In the genomic region with DNA sequence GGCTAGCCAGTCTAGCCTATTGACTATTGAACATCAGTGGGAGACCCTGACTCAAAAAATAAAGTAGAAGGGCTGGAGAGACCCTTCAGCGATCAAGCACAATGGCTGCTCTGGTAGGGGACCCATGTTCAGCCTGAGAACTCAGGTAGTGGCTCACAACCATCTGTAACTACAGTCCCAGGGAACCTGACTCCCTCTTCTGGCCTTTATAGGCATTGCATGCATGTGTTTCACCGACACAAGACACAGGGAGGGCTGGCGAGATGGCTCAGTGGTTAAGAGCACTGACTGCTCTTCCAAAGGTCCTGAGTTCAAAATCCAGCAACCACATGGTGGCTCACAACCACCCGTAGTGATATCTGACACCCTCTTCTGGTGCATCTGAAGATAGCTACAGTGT, we compare ENCODE assay signal across 8 mouse cellular contexts. TPM values are rescaled to one million over a fixed set of nuclear protein-coding genes. Genes with fewer than 3 reads are reported as not detected.
DNase-seq lines count a peak whose midpoint lies in the region; ATAC-seq and TF ChIP-seq lines count a peak whose summit lies in the region.
"Had no signal": no experiment of that assay in that cellular context is flagged by ENCODE, and none has a peak within 500 bp of the region (broad histone marks: within the 10 kb centered on the region; RNA-seq: fewer than 3 reads in every experiment).

No protein-coding gene starts in this region.

- H3K79me2 ChIP-seq in MEL (ENCODE audit: control insufficient read depth, insufficient read depth, low read length, poor library complexity), result no peaks in the 10 kb centered on the region

- ATAC-seq in megakaryocyte-erythroid progenitor cell, adult 5-6 weeks (replicated peaks; ENCODE audit: low FRiP score, low TSS enrichment, poor library complexity, severe bottlenecking), result peak; percentile 86; the same call in 1 of the 2 replicates
- ATAC-seq in monocyte, adult 5-6 weeks (replicated peaks; ENCODE audit: insufficient number of reproducible peaks, low FRiP score, low TSS enrichment, poor library complexity, severe bottlenecking), result no peak

- H3K4me3 ChIP-seq in MEL (ENCODE audit: control insufficient read depth in 1 of 2, insufficient read depth in 1 of 2, low read depth in 2 of 2, low read length in 2 of 2), result no peak overlapping the region
- no peak overlapping the region for H3K4me3 ChIP-seq in embryonic facial prominence, embryonic 10.5 days
- H3K4me3 ChIP-seq: lung, embryonic 15.5 days had no signal

- no peak for TF ChIP-seq EP300 in MEL (IDR thresholded peaks at IDR 0.05; ENCODE audit: low read depth in 1 of 2, low read length in 2 of 2)

- no peaks in the 10 kb centered on the region for H3K9me3 ChIP-seq in MEL (replicated peaks; ENCODE audit: insufficient read depth, low read length)
- H3K9me3 ChIP-seq in embryonic facial prominence, embryonic 10.5 days, result no peaks in the 10 kb centered on the region
- H3K9me3 ChIP-seq: lung, embryonic 15.5 days had no signal

- TF ChIP-seq POLR2A in MEL (IDR thresholded peaks at IDR 0.05; ENCODE audit: control insufficient read depth in 1 of 2, insufficient read depth in 1 of 2, low read depth in 1 of 2, low read length in 2 of 2, poor library complexity in 1 of 2), result no peak

- DNase-seq in kidney, adult 18-20 months, result peak; percentile 29
- no peak for DNase-seq in kidney, adult 11 months
- peak; percentile 75 for DNase-seq in CD4-positive helper T cell, adult 2 months (ENCODE audit: low read depth, low spot score)
- peak; percentile 58 for DNase-seq in MEL (ENCODE audit: low read depth, low spot score)
- peak; percentile 46 for DNase-seq in embryonic facial prominence, embryonic 10.5 days (ENCODE audit: low spot score)

- 32% methylated on average over 4 of the region's 4 CpGs for WGBS in embryonic facial prominence, embryonic 10.5 days

- H3K36me3 ChIP-seq in MEL (ENCODE audit: control insufficient read depth in 1 of 2, insufficient read depth in 2 of 2, low read length in 2 of 2), result no peaks in the 10 kb centered on the region
- no peaks in the 10 kb centered on the region for H3K36me3 ChIP-seq in embryonic facial prominence, embryonic 10.5 days (replicated peaks)
- H3K36me3 ChIP-seq: lung, embryonic 15.5 days had no signal

- TF ChIP-seq RAD21 in MEL (IDR thresholded peaks at IDR 0.05; ENCODE audit: low read depth, low read length), result peak; percentile 33

- no peaks in the 10 kb centered on the region for H3K27me3 ChIP-seq in MEL (ENCODE audit: control insufficient read depth in 1 of 2, insufficient read depth in 2 of 2, low read length in 2 of 2)
- H3K27me3 ChIP-seq in embryonic facial prominence, embryonic 10.5 days (replicated peaks; ENCODE audit: low read depth, poor library complexity, severe bottlenecking), result no peaks in the 10 kb centered on the region
- H3K27me3 ChIP-seq: lung, embryonic 15.5 days had no signal

- no peaks in the 10 kb centered on the region for H3K4me1 ChIP-seq in MEL (ENCODE audit: control insufficient read depth in 1 of 2, insufficient read depth in 2 of 2, low read length in 2 of 2)
- H3K4me1 ChIP-seq in embryonic facial prominence, embryonic 10.5 days, result no peaks in the 10 kb centered on the region
- H3K4me1 ChIP-seq: lung, embryonic 15.5 days had no signal

- no peak overlapping the region for H3K27ac ChIP-seq in MEL (ENCODE audit: control insufficient read depth, low read depth, low read length)
- no peak overlapping the region for H3K27ac ChIP-seq in embryonic facial prominence, embryonic 10.5 days (replicated peaks)
- H3K27ac ChIP-seq: lung, embryonic 15.5 days had no signal

- peak; percentile 57 to 69 (median 63) for TF ChIP-seq CTCF in MEL (IDR thresholded peaks at IDR 0.05 in 2 of 3, conservative IDR thresholded peaks at IDR 0.05 in 1 of 3; ENCODE audit: control insufficient read depth in 1 of 3, insufficient read depth in 1 of 3, low read depth in 2 of 3, low read length in 3 of 3, poor library complexity in 1 of 3, severe bottlenecking in 1 of 3)

- H3K9ac ChIP-seq in MEL (ENCODE audit: control insufficient read depth, low read depth, low read length, poor library complexity, severe bottlenecking), result no peak overlapping the region
- H3K9ac ChIP-seq: lung, embryonic 15.5 days had no signal

TF ChIP-seq in MEL, 35 proteins besides CTCF, POLR2A, EP300 and RAD21:
- peak; percentile 56 for TF ChIP-seq SMC3 (IDR thresholded peaks at IDR 0.05; ENCODE audit: low read depth, low read length)
- no peak for TF ChIP-seq MAFK (IDR thresholded peaks at IDR 0.05; ENCODE audit: borderline replicate concordance, low read depth, low read length)

RNA-seq across cellular contexts. Expression of gene Oas2, which starts 7.5 kb away (rescaled TPM):
- total RNA-seq in MEL (2012; rRNA removed), result 0.49 and 0.96 TPM in 2 replicates
- 1 to 10 TPM in 1 of 2 experiments, not detected in 1; 5.2 TPM for polyA plus RNA-seq in MEL (2012; ENCODE audit: insufficient read depth in 1 of 2, insufficient read length in 2 of 2, low read depth in 1 of 2, low replicate concordance in 2 of 2, missing spikeins in 1 of 2)
- 0.06 and 0.10 TPM in 2 replicates for polyA plus RNA-seq in embryonic facial prominence, embryonic 10.5 days (2016; fragmentation: Nextera tagmentation; extraction: Ambion mirVana)
- total RNA-seq in megakaryocyte-erythroid progenitor cell, adult 5-6 weeks (2014; fragmentation: Nextera tagmentation), result 1.7 and 2.0 TPM in 2 replicates
- total RNA-seq in megakaryocyte-erythroid progenitor cell, adult 5-6 weeks (2017), result 0.72 and 1.3 TPM in 2 replicates
- total RNA-seq in monocyte, adult 5-6 weeks (2017), result 2.2 to 8.7 TPM (median 5.3 TPM) in 3 replicates

RNA-seq across cellular contexts. Expression of gene Dtx1, which starts 30.4 kb away (rescaled TPM):
- total RNA-seq in MEL (2012; rRNA removed), result 0.12 and 0.13 TPM in 2 replicates
- polyA plus RNA-seq in MEL (2012; ENCODE audit: insufficient read depth in 1 of 2, insufficient read length in 2 of 2, low read depth in 1 of 2, low replicate concordance in 2 of 2, missing spikeins in 1 of 2), result under 1 TPM in 1 of 2 experiments, not detected in 1; 0.63 TPM
- 1.8 and 2.2 TPM in 2 replicates for polyA plus RNA-seq in embryonic facial prominence, embryonic 10.5 days (2016; fragmentation: Nextera tagmentation; extraction: Ambion mirVana)
- total RNA-seq in megakaryocyte-erythroid progenitor cell, adult 5-6 weeks (2014; fragmentation: Nextera tagmentation), result 8.7 TPM in 1 of 2 replicates, not detected in the other
- total RNA-seq in megakaryocyte-erythroid progenitor cell, adult 5-6 weeks (2017), result 0.56 TPM in 1 of 2 replicates, not detected in the other
- total RNA-seq in monocyte, adult 5-6 weeks (2017), result 5.4 to 12.1 TPM (median 8.1 TPM) in 3 replicates

RNA-seq across cellular contexts. Expression of gene Oas3, which starts 35.3 kb away (rescaled TPM):
- 1.6 and 1.9 TPM in 2 replicates for total RNA-seq in MEL (2012; rRNA removed)
- 1 to 10 TPM in 1 of 2 experiments, not detected in 1; 4.0 TPM for polyA plus RNA-seq in MEL (2012; ENCODE audit: insufficient read depth in 1 of 2, insufficient read length in 2 of 2, low read depth in 1 of 2, low replicate concordance in 2 of 2, missing spikeins in 1 of 2)
- 0.06 TPM in 1 of 2 replicates, not detected in the other for polyA plus RNA-seq in embryonic facial prominence, embryonic 10.5 days (2016; fragmentation: Nextera tagmentation; extraction: Ambion mirVana)
- 2.3 and 4.2 TPM in 2 replicates for total RNA-seq in megakaryocyte-erythroid progenitor cell, adult 5-6 weeks (2014; fragmentation: Nextera tagmentation)
- total RNA-seq in megakaryocyte-erythroid progenitor cell, adult 5-6 weeks (2017), result 1.8 and 2.0 TPM in 2 replicates
- 6.3 to 13.2 TPM (median 8.3 TPM) in 3 replicates for total RNA-seq in monocyte, adult 5-6 weeks (2017)

RNA-seq across cellular contexts. Expression of gene Oas1e, which starts 53.2 kb away (rescaled TPM):
- not detected in 2 replicates for total RNA-seq in MEL (2012; rRNA removed)
- polyA plus RNA-seq in MEL (2012; ENCODE audit: insufficient read depth in 1 of 2, insufficient read length in 2 of 2, low read depth in 1 of 2, low replicate concordance in 2 of 2, missing spikeins in 1 of 2), result not detected
- not detected in 2 replicates for polyA plus RNA-seq in embryonic facial prominence, embryonic 10.5 days (2016; fragmentation: Nextera tagmentation; extraction: Ambion mirVana)
- not detected in 2 replicates for total RNA-seq in megakaryocyte-erythroid progenitor cell, adult 5-6 weeks (2014; fragmentation: Nextera tagmentation)
- not detected in 2 replicates for total RNA-seq in megakaryocyte-erythroid progenitor cell, adult 5-6 weeks (2017)
- not detected in 3 replicates for total RNA-seq in monocyte, adult 5-6 weeks (2017)
- polyA plus RNA-seq: lung, embryonic 15.5 days had no signal
